Mouse (Mus musculus): ENCODE results near the gene Gm3298. TPM values are rescaled to one million over a fixed set of nuclear protein-coding genes. Genes with fewer than 3 reads are reported as not detected.
"Not testable (repeated sequence)": the region's sequence is repeated elsewhere in the genome, so short reads cannot be mapped to it uniquely, and the experiment has no call there.

The Gm3298 gene
- not detected in 2 replicates for polyA plus RNA-seq (2015; fragmentation: Nextera tagmentation; extraction: Ambion mirVana)

DNA sequence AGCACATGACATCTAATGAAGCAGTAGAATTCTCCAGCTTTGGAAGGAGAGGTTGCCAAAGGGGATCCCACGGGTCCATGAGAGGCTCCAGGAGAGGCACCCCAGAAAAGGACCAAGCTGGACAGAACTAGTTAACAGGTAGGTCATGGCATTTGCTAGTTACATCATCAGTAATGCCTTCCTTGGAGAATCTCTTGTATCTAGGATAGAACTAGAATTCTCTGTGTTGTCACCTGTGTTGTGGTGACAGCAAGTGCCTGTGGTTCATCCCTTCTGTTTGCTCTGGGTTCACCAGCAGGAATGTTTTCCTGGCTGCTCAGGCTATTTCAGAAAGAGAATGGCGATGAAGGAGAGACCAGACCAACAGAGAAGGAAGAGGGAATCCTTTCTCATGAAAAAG, at the start of gene Gm3298:
Gene Gm3298, plus strand, starts transcription at position 301 of the 400 bp plus-strand sequence.
- not testable (repeated sequence) for H3K4me3 ChIP-seq; H3K27me3 ChIP-seq; H3K9me3 ChIP-seq; H3K9ac ChIP-seq; H3K4me1 ChIP-seq (replicated peaks); H3K27ac ChIP-seq (replicated peaks); ATAC-seq (ENCODE audit: low FRiP score, low read depth); H3K4me2 ChIP-seq; H3K36me3 ChIP-seq
- 75% methylated on average over 1 of the region's 2 CpGs for WGBS

DNA sequence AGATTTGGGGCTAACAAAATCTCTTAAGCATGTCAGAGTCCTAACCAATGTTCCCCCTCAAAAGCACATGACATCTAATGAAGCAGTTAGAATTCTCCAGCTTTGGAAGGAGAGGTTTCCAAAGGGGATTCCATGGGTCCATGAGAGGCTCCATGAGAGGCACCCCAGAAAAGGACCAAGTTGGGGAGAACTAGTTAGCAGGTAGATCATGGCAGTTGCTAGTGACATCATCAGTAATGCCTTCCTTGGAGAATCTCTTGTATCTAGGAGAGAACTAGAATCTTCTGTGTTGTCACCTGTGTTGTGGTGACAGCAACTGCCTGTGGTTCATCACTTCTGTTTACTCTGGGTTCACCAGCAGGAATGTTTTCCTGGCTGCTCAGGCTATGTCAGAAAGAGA, 32.1 kb upstream of the Gm3298 start, which contains the start of gene Gm8297:
Gene Gm8297, plus strand, starts transcription at position 301 of the 400 bp plus-strand sequence.
- H3K27ac ChIP-seq (replicated peaks); H3K4me3 ChIP-seq; H3K27me3 ChIP-seq; ATAC-seq (ENCODE audit: low FRiP score, low read depth); H3K36me3 ChIP-seq; H3K4me1 ChIP-seq (replicated peaks); H3K4me2 ChIP-seq; H3K9me3 ChIP-seq; H3K9ac ChIP-seq: not testable (repeated sequence)

DNA sequence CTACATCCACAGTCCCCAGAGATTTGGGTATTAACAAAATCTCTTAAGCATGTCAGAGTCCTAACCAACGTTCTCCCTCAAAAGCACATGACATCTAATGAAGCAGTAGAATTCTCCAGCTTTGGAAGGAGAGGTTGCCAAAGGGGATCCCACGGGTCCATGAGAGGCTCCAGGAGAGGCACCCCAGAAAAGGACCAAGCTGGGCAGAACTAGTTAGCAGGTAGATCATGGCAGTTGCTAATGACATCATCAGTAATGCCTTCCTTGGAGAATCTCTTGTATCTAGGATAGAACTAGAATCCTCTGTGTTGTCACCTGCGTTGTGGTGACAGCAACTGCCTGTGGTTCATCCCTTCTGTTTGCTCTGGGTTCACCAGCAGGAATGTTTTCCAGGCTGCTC, 34.6 kb downstream of the Gm3298 start, which contains the start of gene 4930555G01Rik:
Gene 4930555G01Rik, plus strand, starts transcription at position 301 of the 400 bp plus-strand sequence.
- H3K9ac ChIP-seq; H3K4me1 ChIP-seq (replicated peaks); H3K27me3 ChIP-seq; H3K27ac ChIP-seq (replicated peaks); H3K9me3 ChIP-seq; H3K4me3 ChIP-seq; H3K4me2 ChIP-seq; ATAC-seq (ENCODE audit: low FRiP score, low read depth); H3K36me3 ChIP-seq: not testable (repeated sequence)
- no CpG with 5 or more reads among the region's 3 CpGs for WGBS

Other genes with a start within 250 kb of the Gm3298 start
- gene Gm9602, start 239.6 kb upstream of the Gm3298 start, polyA plus RNA-seq (2015; fragmentation: Nextera tagmentation; extraction: Ambion mirVana), result not detected in 2 replicates
- not detected in 2 replicates for gene Gm3269, start 177.8 kb upstream of the Gm3298 start, polyA plus RNA-seq (2015; fragmentation: Nextera tagmentation; extraction: Ambion mirVana)
- 3.0 and 3.4 TPM in 2 replicates for gene Gm3264, start 160.3 kb upstream of the Gm3298 start, polyA plus RNA-seq (2015; fragmentation: Nextera tagmentation; extraction: Ambion mirVana)
- gene Gm3278, start 123.5 kb upstream of the Gm3298 start, polyA plus RNA-seq (2015; fragmentation: Nextera tagmentation; extraction: Ambion mirVana), result not detected in 2 replicates
- 0.09 TPM in 1 of 2 replicates, not detected in the other for gene Gm8297, start 32.0 kb upstream of the Gm3298 start, polyA plus RNA-seq (2015; fragmentation: Nextera tagmentation; extraction: Ambion mirVana)
- gene 4930555G01Rik, start 34.7 kb downstream of the Gm3298 start, polyA plus RNA-seq (2015; fragmentation: Nextera tagmentation; extraction: Ambion mirVana), result not detected in 2 replicates
- 10.9 and 13.3 TPM in 2 replicates for gene Gm8281, start 55.1 kb downstream of the Gm3298 start, polyA plus RNA-seq (2015; fragmentation: Nextera tagmentation; extraction: Ambion mirVana)
- gene Gm8279, start 115.6 kb downstream of the Gm3298 start, polyA plus RNA-seq (2015; fragmentation: Nextera tagmentation; extraction: Ambion mirVana), result not detected in 2 replicates
- gene Gm3317, start 148.6 kb downstream of the Gm3298 start, polyA plus RNA-seq (2015; fragmentation: Nextera tagmentation; extraction: Ambion mirVana), result not detected in 2 replicates
- gene Gm8271, start 169.9 kb downstream of the Gm3298 start, polyA plus RNA-seq (2015; fragmentation: Nextera tagmentation; extraction: Ambion mirVana), result not detected in 2 replicates
- gene Gm3526, start 244.7 kb downstream of the Gm3298 start, polyA plus RNA-seq (2015; fragmentation: Nextera tagmentation; extraction: Ambion mirVana), result 0.14 TPM in 1 of 2 replicates, not detected in the other

Measured in hindbrain, embryonic 15.5 days (tissue).